Mouse (Mus musculus): ENCODE measurements at regions not wholly inside any gene's neighbourhood (a gene's known extent, or its start where the extent isn't known, plus 50 kb on each side); places are given as distances from the start of the nearest gene placed in this dataset.

DNA sequence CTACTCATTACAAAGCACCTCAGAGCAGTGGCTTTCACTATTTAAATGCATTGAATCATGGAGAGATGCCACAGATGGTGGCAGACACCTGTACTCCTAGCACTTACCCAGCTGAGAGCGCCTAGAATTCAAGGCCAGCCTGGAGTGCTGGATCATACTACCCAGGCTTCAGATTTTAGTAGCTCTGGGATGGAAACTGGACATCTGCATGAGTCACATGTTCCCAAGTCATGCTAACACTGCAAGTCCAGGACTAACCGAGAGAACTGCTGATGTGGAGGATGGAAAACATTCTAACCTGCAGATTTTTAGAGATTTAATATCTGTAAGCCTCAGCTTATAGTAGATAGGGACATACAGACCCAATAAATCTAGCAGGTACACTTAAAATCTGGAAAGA is 1384.3 kb downstream of the Gsdmc2 start:
- TF ChIP-seq ZC3H11A (IDR thresholded peaks at IDR 0.05; ENCODE audit: borderline replicate concordance, low read depth, low read length) (no peak), CHD2 (IDR thresholded peaks at IDR 0.05; ENCODE audit: low read depth, low read length) (no peak), HCFC1 (IDR thresholded peaks at IDR 0.05; ENCODE audit: borderline replicate concordance, insufficient read depth, low read length) (no peak)

Measured in ES-E14 (cell line).